Mouse (Mus musculus): Measurements from ENCODE around the gene Atl1.

GRCm38 (mm10) chr12:69923603-69924002 lies 31.2 kb downstream of the Atl1 start:
- TF ChIP-seq POLR2A (IDR thresholded peaks at IDR 0.05; ENCODE audit: control insufficient read depth, low read depth, low read length) (no peak), CTCF (IDR thresholded peaks at IDR 0.05; ENCODE audit: control insufficient read depth, insufficient read depth, insufficient replicate concordance, low read depth, low read length) (no peak)
